Mouse (Mus musculus) CD4-positive naive resting alpha-beta T cell, adult 76 days (primary cell): ENCODE data around the gene Mms22l. TPM values are rescaled to one million over a fixed set of nuclear protein-coding genes. Genes with fewer than 3 reads are reported as not detected.

Experiments
- total RNA-seq: library from RNA; stranded (reverse); gene quantifications from one replicate; pipeline ENCODE4 v1.2.4, GENCODE M21; 2023

Mms22l gene
- total RNA-seq = 9.3 TPM

GRCm38 (mm10) chr4:24496116-24496952 is at the start of gene Mms22l:
Gene Mms22l (plus strand): TSS chr4:24496451.

